Mouse (Mus musculus) liver, embryonic 14.5 days (tissue): ENCODE data around the gene Astn2.

Source experiments
- CTCF ChIP-seq: IDR thresholded peaks from 2 replicates; pipeline ENCODE4 v1.5.1; 2016; ENCODE audit warnings: antibody characterized with exemption, low read depth, control low read depth
- EP300 ChIP-seq: IDR thresholded peaks from 2 replicates; pipeline ENCODE4 v1.6.1; 2016; ENCODE audit warnings: antibody characterized with exemption, low read depth

DNA sequence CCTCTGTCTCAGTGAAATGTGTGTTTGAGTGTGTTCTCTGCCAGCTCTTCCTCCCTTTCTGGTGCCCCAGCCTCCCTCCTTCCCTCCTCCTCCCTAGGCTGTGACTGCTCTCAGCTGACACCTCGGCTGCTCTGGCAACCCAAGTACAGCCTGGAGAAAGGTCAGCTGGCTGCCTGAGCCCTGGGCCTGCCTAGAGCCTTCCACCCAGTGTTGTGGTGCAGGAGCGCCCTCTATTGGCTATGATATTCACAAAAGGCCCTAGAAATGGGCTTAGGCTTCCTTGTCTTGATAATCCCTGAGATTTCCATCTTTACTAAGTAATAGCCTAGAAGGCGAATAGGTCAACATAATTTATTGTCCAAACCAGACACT, 908.0 kb downstream of the Astn2 start:
- TF ChIP-seq CTCF: peak; percentile 80
- no peak for TF ChIP-seq EP300
